Mouse (Mus musculus) kidney, embryonic 14.5 days (tissue): ENCODE results near the gene Col18a1. TPM values are rescaled to one million over a fixed set of nuclear protein-coding genes. Genes with fewer than 3 reads are reported as not detected.

ENCODE experiments used
- ATAC-seq: fragments of 200-750 bp; cut with Nextera tagmentation; 2 replicates; pipeline ENCODE4 v1.8.0; 2017; ENCODE audit warnings: moderate number of reproducible peaks, mild to moderate bottlenecking, moderate TSS enrichment, moderate library complexity; ENCODE audit not compliant: low FRiP score, low TSS enrichment
- H3K27ac ChIP-seq: fragments of 300-500 bp; sonication (generic); 2 replicates; pipeline ENCODE4 v1.5.1; 2014; ENCODE audit warnings: low read depth, mild to moderate bottlenecking, low read length, moderate library complexity, mixed read lengths
- H3K27me3 ChIP-seq: fragments of 300-500 bp; sonication (generic); 2 replicates; pipeline ENCODE4 v1.6.1; 2014; ENCODE audit warnings: mild to moderate bottlenecking, low read length; ENCODE audit not compliant: control insufficient read depth, insufficient read depth
- H3K36me3 ChIP-seq: fragments of 300-500 bp; sonication (generic); 2 replicates; pipeline ENCODE4 v1.6.1; 2014; ENCODE audit warnings: low read length, mixed read lengths; ENCODE audit not compliant: control insufficient read depth, insufficient read depth
- H3K4me1 ChIP-seq: fragments of 300-500 bp; sonication (generic); 2 replicates; pipeline ENCODE4 v1.6.1; 2014; ENCODE audit warnings: low read length, mixed read lengths; ENCODE audit not compliant: control insufficient read depth, insufficient read depth
- H3K4me2 ChIP-seq: fragments of 300-500 bp; sonication (generic); replicated peaks from 2 replicates; pipeline ENCODE4 v1.6.1; 2014; ENCODE audit warnings: low read depth, mild to moderate bottlenecking, low read length
- H3K4me3 ChIP-seq: fragments of 300-500 bp; sonication (generic); 2 replicates; pipeline ENCODE4 v1.5.1; 2014; ENCODE audit warnings: mild to moderate bottlenecking, low read length
- H3K9ac ChIP-seq: fragments of 300-500 bp; sonication (generic); 2 replicates; pipeline ENCODE4 v1.6.1; 2014; ENCODE audit warnings: low read depth, mild to moderate bottlenecking, low read length, moderate library complexity
- H3K9me3 ChIP-seq: fragments of 300-500 bp; sonication (generic); 2 replicates; pipeline ENCODE4 v1.6.1; 2016; ENCODE audit warnings: low read length; ENCODE audit not compliant: control insufficient read depth
- whole genome bisulfite sequencing: fragments of 180-500 bp; shearing (Covaris S2); extraction: QIAGEN DNeasy Blood & Tissue Kit; methylation state at CpG from one replicate; pipeline ENCODE4 v1.1.7; 2014; 5-methylcytosine and 5-hydroxymethylcytosine counted together
- polyA plus RNA-seq: library from polyadenylated mRNA; unstranded; fragments of >200 nt; fragmentation: Nextera tagmentation; extraction: Ambion mirVana; gene quantifications from 2 replicates; pipeline ENCODE4 v1.2.1, GENCODE M21; 2014

Gene Col18a1
- polyA plus RNA-seq, 1 experiment from 2014 or later: 140 TPM

GRCm38 (mm10) chr10:77206565-77207079 lies 40.3 kb upstream of the Col18a1 start:
- H3K27ac ChIP-seq: peak overlapping the region; percentile 81
- no peak overlapping the region for H3K4me3 ChIP-seq
- H3K4me1 ChIP-seq: peaks cover 23% of the 10 kb centered on the region; the same call in 1 of the 2 replicates
- H3K4me2 ChIP-seq: no peak overlapping the region
- no peaks in the 10 kb centered on the region for H3K9me3 ChIP-seq
- no peak overlapping the region for H3K9ac ChIP-seq
- no peaks in the 10 kb centered on the region for H3K27me3 ChIP-seq
- peak; percentile 53 for ATAC-seq
- WGBS: 39% methylated on average over 3 of the region's 3 CpGs
- no peaks in the 10 kb centered on the region for H3K36me3 ChIP-seq

DNA sequence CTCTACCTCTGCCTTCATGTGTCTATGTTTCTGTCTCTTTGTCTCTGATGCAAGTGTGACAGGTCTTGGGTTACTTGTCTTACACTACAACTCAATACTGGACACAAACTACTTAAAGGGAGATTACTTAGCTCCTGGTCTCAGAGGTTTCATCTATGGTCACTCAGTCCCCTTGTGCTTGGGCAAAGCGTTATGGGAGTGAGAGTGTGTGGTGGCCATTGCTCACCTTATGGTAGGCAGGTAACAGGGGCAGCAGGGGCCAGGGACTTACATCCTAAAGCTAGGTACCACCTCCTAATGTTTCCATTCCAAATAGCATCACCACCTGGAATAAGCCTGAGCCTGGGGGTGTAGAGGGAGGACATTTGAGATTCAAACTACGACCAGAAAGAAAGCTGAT lies 39.8 kb upstream of the Col18a1 start:
- Histone ChIP-seq H3K4me3 (no peak overlapping the region), H3K4me1 (peaks cover 20% of the 10 kb centered on the region; the same call in 1 of the 2 replicates), H3K27ac (no peak overlapping the region; the same call in 1 of the 2 replicates), H3K9ac (no peak overlapping the region), H3K27me3 (no peaks in the 10 kb centered on the region), H3K36me3 (no peaks in the 10 kb centered on the region), H3K4me2 (no peak overlapping the region), H3K9me3 (no peaks in the 10 kb centered on the region)
- WGBS: 80% methylated on average over 2 of the region's 2 CpGs
- ATAC-seq: no peak

DNA sequence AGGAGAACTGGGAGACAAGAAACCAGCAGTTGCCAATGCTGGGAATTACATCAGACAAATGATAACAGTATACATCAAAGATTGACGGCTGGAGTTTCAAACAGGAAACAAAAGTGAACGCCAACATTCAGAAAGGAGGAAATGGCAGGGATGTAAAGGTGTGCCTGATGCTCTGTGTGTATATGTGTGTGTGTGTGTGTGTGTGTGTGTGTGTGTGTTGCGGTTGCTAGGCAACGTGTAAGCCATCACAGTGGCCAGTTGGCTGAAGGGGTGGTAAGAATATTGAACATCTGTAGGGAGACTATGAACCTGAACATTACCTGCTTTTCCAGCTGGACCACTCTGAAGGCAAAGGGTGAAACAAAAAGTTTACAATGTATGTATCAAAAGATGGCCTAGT lies 37.6 kb upstream of the Col18a1 start:
- no peak overlapping the region for H3K9ac ChIP-seq
- no peak overlapping the region for H3K4me2 ChIP-seq
- H3K9me3 ChIP-seq: no peaks in the 10 kb centered on the region
- 0 out of 2 replicates have a peak overlapping the region, but pooled peaks have one; percentile 7 for H3K27ac ChIP-seq
- H3K4me3 ChIP-seq: no peak overlapping the region
- H3K27me3 ChIP-seq: no peaks in the 10 kb centered on the region
- ATAC-seq: no peak
- 82% methylated on average over 4 of the region's 4 CpGs for WGBS
- H3K36me3 ChIP-seq: no peaks in the 10 kb centered on the region
- H3K4me1 ChIP-seq: peaks cover 13% of the 10 kb centered on the region; the same call in 1 of the 2 replicates

- 82% methylated on average over 5 of the region's 5 CpGs for WGBS
- H3K36me3 ChIP-seq: no peaks in the 10 kb centered on the region
- no peak overlapping the region for H3K9ac ChIP-seq
- H3K4me1 ChIP-seq: peaks cover 14% of the 10 kb centered on the region; the same call in 1 of the 2 replicates
- H3K4me3 ChIP-seq: no peak overlapping the region
- no peak overlapping the region for H3K27ac ChIP-seq
- no peak for ATAC-seq
- no peak overlapping the region for H3K4me2 ChIP-seq
- H3K27me3 ChIP-seq: no peaks in the 10 kb centered on the region
- H3K9me3 ChIP-seq: no peaks in the 10 kb centered on the region
Observed at GRCm38 (mm10) chr10:77201919-77202318, 35.6 kb upstream of the Col18a1 start.

DNA sequence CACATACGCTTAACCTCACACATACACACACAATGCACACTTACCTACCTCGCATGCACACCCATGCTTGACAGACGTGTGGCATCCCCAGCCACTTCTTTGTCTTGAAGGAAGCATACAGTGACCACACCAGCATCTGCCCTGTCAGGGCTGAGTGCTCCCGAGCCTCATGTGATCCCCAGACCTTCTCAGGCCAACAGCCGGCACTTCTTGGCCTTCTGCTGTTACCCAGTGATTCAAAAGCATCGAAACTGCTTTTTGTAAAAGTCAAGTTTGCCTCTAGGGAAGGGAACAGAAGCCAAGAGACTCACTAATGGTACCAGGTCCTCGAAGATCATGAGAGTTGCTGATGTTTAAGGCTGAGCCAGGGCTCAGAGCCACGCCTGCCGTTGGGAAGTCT lies 33.9 kb upstream of the Col18a1 start:
- H3K9me3 ChIP-seq: 0 out of 2 replicates have a peak, but pooled peaks cover 4% of the 10 kb centered on the region
- 0 out of 2 replicates have a peak, but pooled peaks cover 7% of the 10 kb centered on the region for H3K4me1 ChIP-seq
- 73% methylated on average over 9 of the region's 9 CpGs for WGBS
- H3K9ac ChIP-seq: no peak overlapping the region
- H3K4me3 ChIP-seq: no peak overlapping the region
- no peak for ATAC-seq
- no peaks in the 10 kb centered on the region for H3K27me3 ChIP-seq
- no peaks in the 10 kb centered on the region for H3K36me3 ChIP-seq
- no peak overlapping the region for H3K27ac ChIP-seq
- H3K4me2 ChIP-seq: no peak overlapping the region

DNA sequence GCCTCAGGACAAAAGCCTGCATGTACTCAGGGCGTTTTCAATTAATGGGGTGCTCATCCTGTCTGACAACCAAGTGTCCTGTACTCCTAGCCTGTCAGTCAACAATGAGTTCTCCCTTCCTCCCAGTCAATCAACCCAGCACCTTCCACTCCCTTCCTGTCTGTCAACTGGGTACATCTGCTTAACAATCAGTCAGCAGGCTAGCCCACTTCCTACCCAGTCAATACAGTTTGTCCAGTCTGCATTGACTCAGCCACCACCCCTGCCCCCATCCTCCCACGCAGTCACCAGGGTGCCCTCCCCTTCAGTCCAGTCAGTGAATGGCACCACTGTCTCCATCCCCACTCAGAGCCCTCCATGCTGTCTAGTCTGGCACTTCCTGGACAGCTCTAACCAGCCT lies 32.9 kb upstream of the Col18a1 start:
- Histone ChIP-seq H3K27me3 (no peaks in the 10 kb centered on the region), H3K4me2 (no peak overlapping the region), H3K9ac (no peak overlapping the region), H3K27ac (no peak overlapping the region), H3K9me3 (0 out of 2 replicates have a peak, but pooled peaks cover 4% of the 10 kb centered on the region), H3K4me3 (no peak overlapping the region), H3K36me3 (no peaks in the 10 kb centered on the region), H3K4me1 (0 out of 2 replicates have a peak, but pooled peaks cover 4% of the 10 kb centered on the region)
- ATAC-seq: no peak
- 74% methylated on average over 2 of the region's 2 CpGs for WGBS

GRCm38 (mm10) chr10:77197469-77198209 lies 31.3 kb upstream of the Col18a1 start:
- Histone ChIP-seq H3K27me3 (no peaks in the 10 kb centered on the region), H3K9me3 (0 out of 2 replicates have a peak, but pooled peaks cover 4% of the 10 kb centered on the region), H3K36me3 (no peaks in the 10 kb centered on the region), H3K9ac (no peak overlapping the region), H3K27ac (peak overlapping the region; percentile 79), H3K4me3 (no peak overlapping the region), H3K4me2 (no peak overlapping the region), H3K4me1 (0 out of 2 replicates have a peak, but pooled peaks cover 7% of the 10 kb centered on the region)
- ATAC-seq: peak; percentile 82
- WGBS: 22% methylated on average over 9 of the region's 9 CpGs

- Histone ChIP-seq H3K4me1 (peaks cover 12% of the 10 kb centered on the region), H3K4me3 (no peak overlapping the region), H3K27me3 (no peaks in the 10 kb centered on the region), H3K4me2 (no peak overlapping the region), H3K9ac (no peak overlapping the region), H3K36me3 (no peaks in the 10 kb centered on the region), H3K9me3 (0 out of 2 replicates have a peak, but pooled peaks cover 4% of the 10 kb centered on the region), H3K27ac (no peak overlapping the region)
- ATAC-seq: no peak
- WGBS: 83% methylated on average over 4 of the region's 4 CpGs
Observed at GRCm38 (mm10) chr10:77196676-77197075, 30.3 kb upstream of the Col18a1 start.

DNA sequence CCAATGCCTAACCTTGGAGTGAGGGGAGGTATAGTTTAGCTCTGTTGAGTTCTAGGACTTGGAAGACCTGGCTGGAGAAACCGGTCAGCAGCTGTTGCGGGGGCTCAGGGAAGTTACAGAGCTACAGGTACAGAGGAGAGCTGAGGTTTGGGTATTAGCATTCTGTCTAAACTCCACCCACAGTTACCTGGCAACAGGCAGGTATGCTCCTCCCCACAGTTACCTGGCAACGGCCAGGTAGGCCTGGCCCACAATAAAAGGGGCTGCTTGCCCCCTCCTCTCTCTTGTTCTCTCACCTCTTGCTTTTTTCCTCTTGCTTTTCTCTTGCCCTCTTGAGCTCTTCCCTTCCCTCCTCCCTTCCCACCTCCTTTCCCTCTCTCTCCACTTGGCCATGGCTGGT lies 29.8 kb upstream of the Col18a1 start:
- Histone ChIP-seq H3K27me3 (no peaks in the 10 kb centered on the region), H3K4me1 (peaks cover 18% of the 10 kb centered on the region), H3K36me3 (no peaks in the 10 kb centered on the region), H3K27ac (no peak overlapping the region), H3K4me2 (no peak overlapping the region), H3K9me3 (0 out of 2 replicates have a peak, but pooled peaks cover 4% of the 10 kb centered on the region), H3K4me3 (no peak overlapping the region), H3K9ac (no peak overlapping the region)
- WGBS: 88% methylated on average over 3 of the region's 3 CpGs
- ATAC-seq: no peak
